Mouse (Mus musculus): Measurements from ENCODE around the gene Rheb.
"Not testable (repeated sequence)": the region's sequence is repeated elsewhere in the genome, so short reads cannot be mapped to it uniquely, and the experiment has no call there.

The Rheb gene

GRCm38 (mm10) chr5:24841662-24842273, 656 bp downstream of the Rheb start:
- no peak for DNase-seq (ENCODE audit: low spot score)

- DNase-seq (ENCODE audit: low spot score): no peak
Measured at GRCm38 (mm10) chr5:24840975-24841431, 1.4 kb downstream of the Rheb start.

- no peak for DNase-seq (ENCODE audit: low spot score)
Measured at GRCm38 (mm10) chr5:24834491-24834890, 7.9 kb downstream of the Rheb start.

- no peak for DNase-seq (ENCODE audit: low spot score)
Measured at GRCm38 (mm10) chr5:24831912-24832311, 10.5 kb downstream of the Rheb start.

GRCm38 (mm10) chr5:24828446-24828845, 14.0 kb downstream of the Rheb start:
- no peak for DNase-seq (ENCODE audit: low spot score)

- DNase-seq (ENCODE audit: low spot score): no peak
Measured at GRCm38 (mm10) chr5:24827173-24827572, 15.3 kb downstream of the Rheb start.

- DNase-seq (ENCODE audit: low spot score): no peak
Measured at GRCm38 (mm10) chr5:24826056-24826770, 16.2 kb downstream of the Rheb start.

- no peak for DNase-seq (ENCODE audit: low spot score)
Measured at GRCm38 (mm10) chr5:24825365-24826055, 16.9 kb downstream of the Rheb start.

GRCm38 (mm10) chr5:24823864-24824405, 18.5 kb downstream of the Rheb start:
- no peak for DNase-seq (ENCODE audit: low spot score)

- DNase-seq (ENCODE audit: low spot score): no peak
Measured at GRCm38 (mm10) chr5:24822781-24823180, 19.6 kb downstream of the Rheb start.

- DNase-seq (ENCODE audit: low spot score): not testable (repeated sequence)
Measured at GRCm38 (mm10) chr5:24822231-24822630, 20.2 kb downstream of the Rheb start.

GRCm38 (mm10) chr5:24821403-24821841, 21.0 kb downstream of the Rheb start:
- no peak for DNase-seq (ENCODE audit: low spot score)

GRCm38 (mm10) chr5:24820627-24821026, 21.8 kb downstream of the Rheb start:
- no peak for DNase-seq (ENCODE audit: low spot score)

- DNase-seq (ENCODE audit: low spot score): no peak
Measured at GRCm38 (mm10) chr5:24817191-24817590, 25.2 kb downstream of the Rheb start.

GRCm38 (mm10) chr5:24813946-24814345, 28.5 kb downstream of the Rheb start:
- DNase-seq (ENCODE audit: low spot score): no peak

- DNase-seq (ENCODE audit: low spot score): no peak
Measured at GRCm38 (mm10) chr5:24813005-24813404, 29.4 kb downstream of the Rheb start.

GRCm38 (mm10) chr5:24805222-24805621, 37.2 kb downstream of the Rheb start:
- no peak for DNase-seq (ENCODE audit: low spot score)

GRCm38 (mm10) chr5:24804661-24805060, 37.8 kb downstream of the Rheb start:
- no peak for DNase-seq (ENCODE audit: low spot score)

- no peak for DNase-seq (ENCODE audit: low spot score)
Measured at GRCm38 (mm10) chr5:24801841-24802624, 40.4 kb downstream of the Rheb start.

GRCm38 (mm10) chr5:24800416-24800815, 42.0 kb downstream of the Rheb start:
- DNase-seq (ENCODE audit: low spot score): no peak

- no peak for DNase-seq (ENCODE audit: low spot score)
Measured at GRCm38 (mm10) chr5:24798639-24799038, 43.8 kb downstream of the Rheb start.

- DNase-seq (ENCODE audit: low spot score): no peak
Measured at GRCm38 (mm10) chr5:24797858-24798257, 44.6 kb downstream of the Rheb start.

Data from urinary bladder, postnatal 10 days (tissue).